ENCODE assay signal across 9 mouse cellular contexts in the genomic region with DNA sequence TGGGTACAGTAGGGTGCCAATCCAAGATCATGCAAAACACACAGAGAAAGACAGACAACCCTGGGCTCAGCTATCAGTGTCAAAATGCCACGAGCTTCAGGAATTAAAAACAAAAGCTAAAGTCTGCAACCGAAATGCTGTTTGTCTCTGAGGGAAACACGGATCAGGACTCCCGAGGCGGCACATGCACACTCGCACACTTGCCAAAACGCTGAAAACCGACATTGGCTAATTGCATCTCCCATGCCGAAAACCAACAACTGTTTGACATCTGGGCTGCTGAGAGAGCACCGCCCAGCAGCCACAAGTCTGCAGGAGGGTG. TPM values are rescaled to one million over a fixed set of nuclear protein-coding genes. Genes with fewer than 3 reads are reported as not detected.
DNase-seq lines count a peak whose midpoint lies in the region; ATAC-seq and TF ChIP-seq lines count a peak whose summit lies in the region.
"Had no signal": no experiment of that assay in that cellular context is flagged by ENCODE, and none has a peak within 500 bp of the region (broad histone marks: within the 10 kb centered on the region; RNA-seq: fewer than 3 reads in every experiment).

No protein-coding gene starts in this region.

- H3K36me3 ChIP-seq in heart, adult 2 months (ENCODE audit: control insufficient read depth, insufficient read depth, low read length), result no peaks in the 10 kb centered on the region
- no peaks in the 10 kb centered on the region for H3K36me3 ChIP-seq in spleen, adult 2 months (ENCODE audit: control insufficient read depth, insufficient read depth, low read length)
- H3K36me3 ChIP-seq in liver, embryonic 16.5 days (ENCODE audit: control insufficient read depth, insufficient read depth), result no peaks in the 10 kb centered on the region

- intact Hi-C loops in heart, adult 2 months (cut with DNase I), result no loop called here
- intact Hi-C loops in gastrocnemius, postnatal 36 days (cut with DNase I), result no loop called here

- peak; percentile 53 for DNase-seq in heart, adult 11 months
- DNase-seq in heart, adult 2 months, result no peak
- no peak for DNase-seq in spleen, adult 2 months (ENCODE audit: low read depth in 1 of 2, low spot score in 2 of 2)
- DNase-seq in spleen, postnatal 36 days (ENCODE audit: low spot score in 2 of 2), result no peak
- DNase-seq in gastrocnemius, postnatal 36 days, result no peak
- no peak for DNase-seq in ovary, postnatal 36 days (ENCODE audit: low spot score)
- no peak for DNase-seq in Muller cell, postnatal 12 days (ENCODE audit: inconsistent ontology term)

- TF ChIP-seq CTCF in heart, adult 2 months (IDR thresholded peaks at IDR 0.05), result no peak
- TF ChIP-seq CTCF in spleen, adult 2 months (IDR thresholded peaks at IDR 0.05; ENCODE audit: extremely low read depth, insufficient read depth, insufficient read length, insufficient replicate concordance), result no peak

- TF ChIP-seq POLR2A in heart, adult 2 months (IDR thresholded peaks at IDR 0.05; ENCODE audit: insufficient read depth, low read depth, low read length), result no peak
- TF ChIP-seq POLR2A in spleen, adult 2 months (IDR thresholded peaks at IDR 0.05; ENCODE audit: low read depth, low read length), result no peak

- no peak for TF ChIP-seq EP300 in heart, adult 2 months (IDR thresholded peaks at IDR 0.05; ENCODE audit: insufficient read depth, low read depth, low read length)

- 11% methylated on average over 10 of the region's 10 CpGs for WGBS in heart, adult 2 months
- 5% methylated on average over 10 of the region's 10 CpGs for WGBS in spleen, adult 2 months
- 6% methylated on average over 10 of the region's 10 CpGs for WGBS in liver, embryonic 16.5 days (ENCODE audit: insufficient replicate concordance)

- H3K9me3 ChIP-seq in liver, embryonic 16.5 days (replicated peaks; ENCODE audit: control insufficient read depth, low read length), result no peaks in the 10 kb centered on the region

- no peaks in the 10 kb centered on the region for H3K4me1 ChIP-seq in heart, adult 2 months (ENCODE audit: control insufficient read depth, insufficient read depth, low read length)
- H3K4me1 ChIP-seq in spleen, adult 2 months (ENCODE audit: control insufficient read depth, insufficient read depth, insufficient read length), result peaks cover 2% of the 10 kb centered on the region
- H3K4me1 ChIP-seq in liver, embryonic 16.5 days (ENCODE audit: control insufficient read depth, low read depth, low read length), result no peaks in the 10 kb centered on the region; the same call in 1 of the 2 replicates

- H3K9ac ChIP-seq in heart, adult 2 months (ENCODE audit: low read depth, low read length), result no peak overlapping the region
- no peak overlapping the region for H3K9ac ChIP-seq in liver, embryonic 16.5 days (ENCODE audit: low read depth, low read length)

- no peaks in the 10 kb centered on the region for H3K79me2 ChIP-seq in heart, adult 2 months (replicated peaks; ENCODE audit: control insufficient read depth, insufficient read depth, low read length)

- peak overlapping the region; percentile 65 for H3K4me2 ChIP-seq in liver, embryonic 16.5 days (ENCODE audit: low read depth, low read length)

- ATAC-seq in liver, embryonic 16.5 days (ENCODE audit: low read depth), result no peak

- H3K4me3 ChIP-seq in heart, adult 2 months, result no peak overlapping the region
- H3K4me3 ChIP-seq in spleen, adult 2 months (ENCODE audit: extremely low read depth, insufficient read depth, insufficient read length), result peak overlapping the region; percentile 42; the same call in 1 of the 2 replicates
- no peak overlapping the region for H3K4me3 ChIP-seq in liver, embryonic 16.5 days (ENCODE audit: low read depth, low read length)

- H3K27ac ChIP-seq in heart, adult 2 months, result no peak overlapping the region
- no peak overlapping the region for H3K27ac ChIP-seq in spleen, adult 2 months (ENCODE audit: insufficient read depth, low read length)
- H3K27ac ChIP-seq in liver, embryonic 16.5 days (ENCODE audit: low read length), result no peak overlapping the region

- H3K27me3 ChIP-seq in heart, adult 2 months (ENCODE audit: control insufficient read depth, insufficient read depth, low read length), result peaks cover 2% of the 10 kb centered on the region; the same call in 1 of the 2 replicates
- H3K27me3 ChIP-seq in spleen, adult 2 months (ENCODE audit: control insufficient read depth, insufficient read depth, low read length), result peaks cover 5% of the 10 kb centered on the region
- peaks cover 34% of the 10 kb centered on the region for H3K27me3 ChIP-seq in liver, embryonic 16.5 days (ENCODE audit: control insufficient read depth, insufficient read depth, low read depth, low read length)

RNA-seq across cellular contexts. Expression of a gene that starts 0.9 kb away (rescaled TPM):
- not detected for total RNA-seq in heart, adult 2 months (2021)
- polyA plus RNA-seq in heart, adult 2 months (2012; rRNA removed), result 0.27 TPM in 1 of 2 replicates, not detected in the other
- polyA plus RNA-seq in spleen, adult 2 months (2012; rRNA removed), result 0.18 and 0.27 TPM in 2 replicates
- polyA plus RNA-seq in liver, embryonic 16.5 days (2015; fragmentation: Nextera tagmentation; extraction: Ambion mirVana), result 0.13 and 0.20 TPM in 2 replicates
- total RNA-seq in gastrocnemius, postnatal 36 days (2021), result not detected

RNA-seq across cellular contexts. Expression of a gene that starts 28.2 kb away (rescaled TPM):
- total RNA-seq in heart, adult 2 months (2021), result not detected
- not detected in 2 replicates for polyA plus RNA-seq in heart, adult 2 months (2012; rRNA removed)
- polyA plus RNA-seq in spleen, adult 2 months (2012; rRNA removed), result not detected in 2 replicates
- polyA plus RNA-seq in liver, embryonic 16.5 days (2015; fragmentation: Nextera tagmentation; extraction: Ambion mirVana), result not detected in 2 replicates
- total RNA-seq in gastrocnemius, postnatal 36 days (2021), result not detected
- total RNA-seq: layer of hippocampus, adult 8-10 months had no signal

RNA-seq across cellular contexts. Expression of a gene that starts 46.7 kb away (rescaled TPM):
- not detected for total RNA-seq in heart, adult 2 months (2021)
- not detected in 2 replicates for polyA plus RNA-seq in heart, adult 2 months (2012; rRNA removed)
- polyA plus RNA-seq in spleen, adult 2 months (2012; rRNA removed), result not detected in 2 replicates
- polyA plus RNA-seq in liver, embryonic 16.5 days (2015; fragmentation: Nextera tagmentation; extraction: Ambion mirVana), result not detected in 2 replicates
- not detected for total RNA-seq in gastrocnemius, postnatal 36 days (2021)
- total RNA-seq: layer of hippocampus, adult 8-10 months had no signal

RNA-seq across cellular contexts. Expression of a gene that starts 58.5 kb away (rescaled TPM):
- total RNA-seq in heart, adult 2 months (2021), result not detected
- not detected in 2 replicates for polyA plus RNA-seq in heart, adult 2 months (2012; rRNA removed)
- polyA plus RNA-seq in spleen, adult 2 months (2012; rRNA removed), result not detected in 2 replicates
- polyA plus RNA-seq in liver, embryonic 16.5 days (2015; fragmentation: Nextera tagmentation; extraction: Ambion mirVana), result not detected in 2 replicates
- total RNA-seq in gastrocnemius, postnatal 36 days (2021), result not detected
- total RNA-seq: layer of hippocampus, adult 8-10 months had no signal
